Mouse (Mus musculus): ENCODE measurements at regions not wholly inside any gene's neighbourhood (a gene's known extent, or its start where the extent isn't known, plus 50 kb on each side); places are given as distances from the start of the nearest gene placed in this dataset.

DNA sequence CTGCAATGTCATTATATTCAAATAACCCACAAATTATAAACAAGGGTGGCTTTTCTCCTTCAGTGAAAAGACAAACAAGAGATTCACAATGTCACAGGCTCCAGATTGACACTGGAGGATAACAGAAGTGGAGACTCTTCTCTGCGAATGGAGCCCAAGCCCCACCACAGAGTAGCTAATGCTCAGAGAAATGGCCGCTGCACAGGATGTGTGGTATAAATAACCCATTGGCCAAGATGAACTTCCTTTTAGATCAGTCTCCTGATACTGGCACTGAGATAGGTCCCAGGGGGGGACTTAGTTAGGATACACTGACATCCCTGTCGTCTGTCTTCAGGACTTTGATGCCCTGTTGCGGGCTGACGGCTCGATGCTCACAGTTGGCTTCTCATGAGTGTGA, 225.3 kb upstream of the Runx1 start:
- WGBS = 69% methylated on average over 6 of the region's 6 CpGs
- Histone ChIP-seq H3K9me3 (no peaks in the 10 kb centered on the region), H3K9ac (no peak overlapping the region), H3K36me3 (no peaks in the 10 kb centered on the region), H3K4me1 (replicated peaks) (no peaks in the 10 kb centered on the region; the same call in 1 of the 2 replicates), H3K4me2 (no peak overlapping the region), H3K27me3 (no peaks in the 10 kb centered on the region), H3K27ac (replicated peaks) (no peak overlapping the region), H3K4me3 (no peak overlapping the region)
- ATAC-seq (ENCODE audit: low read depth) = no peak

DNA sequence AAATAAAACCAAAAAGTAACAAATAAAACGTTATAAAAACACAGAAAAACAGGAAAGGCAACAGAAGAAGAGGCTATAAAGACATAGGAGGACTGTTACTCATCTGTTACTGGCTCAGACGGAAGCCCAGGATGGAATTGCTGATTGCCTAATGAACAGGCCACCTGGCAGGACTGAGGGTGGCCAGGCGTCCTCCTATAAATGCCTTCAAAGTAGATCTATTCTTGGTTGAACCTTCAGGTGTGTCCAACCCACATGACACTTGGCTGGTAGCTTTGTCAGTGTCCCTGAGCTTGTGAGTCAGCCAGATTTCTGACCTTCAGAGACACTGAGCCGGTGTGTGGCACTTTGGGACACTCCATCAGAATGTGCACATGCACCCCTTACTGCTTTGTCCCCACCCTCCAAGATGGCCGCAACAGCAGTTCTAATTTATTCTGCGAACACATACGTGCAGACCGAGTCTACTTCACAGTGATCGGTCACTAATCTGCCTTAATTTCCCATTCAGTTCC, 222.5 kb upstream of the Runx1 start:
- H3K4me1 ChIP-seq (replicated peaks) = no peaks in the 10 kb centered on the region
- no peaks in the 10 kb centered on the region for H3K9me3 ChIP-seq
- H3K9ac ChIP-seq = no peak overlapping the region
- no peak for ATAC-seq (ENCODE audit: low read depth)
- no peak overlapping the region for H3K4me2 ChIP-seq
- no peaks in the 10 kb centered on the region for H3K27me3 ChIP-seq
- H3K36me3 ChIP-seq = no peaks in the 10 kb centered on the region
- WGBS = 81% methylated on average over 9 of the region's 9 CpGs
- H3K4me3 ChIP-seq = no peak overlapping the region
- H3K27ac ChIP-seq (replicated peaks) = no peak overlapping the region

DNA sequence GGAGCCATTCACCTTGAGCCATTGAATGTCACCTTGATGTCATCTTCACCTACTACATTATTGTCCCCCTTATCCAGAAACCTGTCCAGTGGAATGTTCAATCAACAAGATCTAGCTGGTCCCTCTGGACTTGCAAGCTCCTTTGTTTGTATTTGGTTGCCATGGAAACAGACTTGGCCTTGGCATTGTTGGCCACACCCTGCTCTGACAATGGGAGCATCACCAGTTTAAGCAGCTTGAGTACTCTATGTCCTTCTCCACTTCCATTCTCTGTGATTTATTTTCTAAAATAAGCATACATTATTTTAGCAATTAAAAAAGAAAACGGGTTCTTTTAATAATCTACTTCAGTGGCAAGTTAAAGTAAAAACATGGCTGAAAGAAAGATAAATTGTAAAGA, 221.6 kb upstream of the Runx1 start:
- Histone ChIP-seq H3K4me3 (no peak overlapping the region), H3K9ac (no peak overlapping the region), H3K4me1 (replicated peaks) (peaks cover 7% of the 10 kb centered on the region; the same call in 1 of the 2 replicates), H3K9me3 (no peaks in the 10 kb centered on the region), H3K36me3 (no peaks in the 10 kb centered on the region), H3K27ac (replicated peaks) (no peak overlapping the region), H3K4me2 (no peak overlapping the region), H3K27me3 (no peaks in the 10 kb centered on the region)
- ATAC-seq (ENCODE audit: low read depth) = no peak
- 88% methylated on average over 1 of the region's 1 CpGs for WGBS

DNA sequence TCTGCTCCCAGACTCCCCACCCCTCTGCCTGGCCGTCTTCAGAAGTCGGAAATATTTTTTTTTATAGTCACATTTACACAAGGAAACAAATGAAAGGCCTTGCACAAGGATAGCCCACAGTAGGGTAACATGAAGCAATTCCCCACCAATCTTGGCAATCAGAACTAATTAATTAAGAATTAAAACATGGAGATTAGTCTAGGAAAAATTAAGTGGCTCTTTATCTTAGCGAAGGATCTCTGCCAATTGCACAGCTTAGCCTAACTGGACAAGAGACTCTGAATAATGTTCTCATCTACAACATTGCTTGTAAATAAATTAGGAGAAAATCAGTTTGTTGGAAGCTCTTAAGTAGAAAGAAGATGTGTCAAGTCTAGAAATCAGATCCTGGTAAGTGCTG, 220.3 kb upstream of the Runx1 start:
- no peak for ATAC-seq (ENCODE audit: low read depth)
- Histone ChIP-seq H3K4me3 (no peak overlapping the region), H3K27ac (replicated peaks) (no peak overlapping the region), H3K9ac (no peak overlapping the region), H3K27me3 (no peaks in the 10 kb centered on the region), H3K36me3 (no peaks in the 10 kb centered on the region), H3K9me3 (no peaks in the 10 kb centered on the region), H3K4me1 (replicated peaks) (peaks cover 9% of the 10 kb centered on the region; the same call in 1 of the 2 replicates), H3K4me2 (no peak overlapping the region)
- 82% methylated on average over 3 of the region's 3 CpGs for WGBS

DNA sequence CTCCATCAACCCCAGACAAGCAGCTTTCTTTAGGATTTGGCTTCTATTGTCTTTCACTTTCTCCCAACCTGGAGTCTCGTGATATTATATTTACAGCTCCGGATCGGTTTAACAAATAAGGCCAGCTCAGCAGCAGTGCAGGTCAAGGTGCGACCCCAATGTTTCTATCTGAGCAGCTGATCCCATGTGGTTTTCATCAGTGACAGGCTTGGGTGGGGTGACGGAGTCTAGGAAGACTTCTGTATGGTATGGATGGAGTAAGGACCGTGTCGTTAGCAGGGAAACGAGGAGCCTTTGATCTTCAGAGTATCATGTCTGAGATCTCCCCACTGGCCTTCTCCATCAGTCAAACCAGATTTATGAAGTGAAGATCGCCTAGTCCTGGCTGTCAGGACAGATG, 217.4 kb upstream of the Runx1 start:
- WGBS = 66% methylated on average over 9 of the region's 9 CpGs
- no peaks in the 10 kb centered on the region for H3K36me3 ChIP-seq
- H3K27me3 ChIP-seq = no peaks in the 10 kb centered on the region
- no peak overlapping the region for H3K27ac ChIP-seq (replicated peaks)
- no peak overlapping the region for H3K4me3 ChIP-seq
- ATAC-seq (ENCODE audit: low read depth) = no peak
- no peak overlapping the region for H3K9ac ChIP-seq
- H3K4me1 ChIP-seq (replicated peaks) = peaks cover 9% of the 10 kb centered on the region; the same call in 1 of the 2 replicates
- H3K9me3 ChIP-seq = no peaks in the 10 kb centered on the region
- no peak overlapping the region for H3K4me2 ChIP-seq

DNA sequence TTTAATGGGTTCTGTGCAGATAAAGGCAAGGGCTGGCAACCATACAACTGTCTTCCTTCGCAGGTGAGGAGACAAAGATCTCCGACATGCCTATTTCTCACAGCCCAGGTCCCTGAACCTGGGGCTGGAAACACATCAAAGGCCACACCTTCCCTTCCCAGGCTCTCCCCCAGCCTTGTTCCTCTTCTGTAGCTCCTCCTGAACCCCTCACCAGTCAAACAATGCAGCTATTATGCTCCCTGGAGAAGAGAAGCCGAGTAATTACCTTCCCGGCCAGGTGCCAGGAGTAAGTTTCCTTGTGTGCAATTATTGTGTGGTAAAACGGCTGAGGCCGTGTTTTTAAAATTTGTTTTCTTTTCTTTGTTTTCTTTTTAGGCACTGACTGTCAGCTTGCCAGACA, 217.0 kb upstream of the Runx1 start:
- Histone ChIP-seq H3K4me2 (no peak overlapping the region), H3K9ac (no peak overlapping the region), H3K9me3 (no peaks in the 10 kb centered on the region), H3K27ac (replicated peaks) (no peak overlapping the region), H3K27me3 (no peaks in the 10 kb centered on the region), H3K4me1 (replicated peaks) (peaks cover 9% of the 10 kb centered on the region; the same call in 1 of the 2 replicates), H3K36me3 (no peaks in the 10 kb centered on the region), H3K4me3 (no peak overlapping the region)
- no peak for ATAC-seq (ENCODE audit: low read depth)
- WGBS = 46% methylated on average over 6 of the region's 6 CpGs

DNA sequence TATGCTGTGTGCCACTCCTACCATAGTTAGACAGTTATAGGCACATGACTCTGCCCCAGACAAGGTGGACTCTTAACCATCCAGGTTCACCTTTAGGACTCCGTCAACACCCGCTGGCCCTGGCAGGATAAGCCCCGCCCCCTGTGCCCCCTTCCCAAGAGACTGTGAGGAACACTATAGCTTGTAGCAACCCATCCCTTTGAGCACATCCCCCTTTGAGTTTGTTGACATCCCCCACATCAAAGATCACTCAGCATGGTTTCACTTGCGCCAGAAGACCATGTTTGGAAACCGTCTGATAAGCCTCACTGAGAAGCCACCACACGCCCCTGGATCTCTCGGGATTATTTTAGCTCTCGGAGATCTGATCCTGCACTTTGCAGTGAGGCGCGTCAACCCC, 216.5 kb upstream of the Runx1 start:
- no peak overlapping the region for H3K9ac ChIP-seq
- ATAC-seq (ENCODE audit: low read depth) = no peak
- no peak overlapping the region for H3K4me2 ChIP-seq
- no peaks in the 10 kb centered on the region for H3K36me3 ChIP-seq
- WGBS = 77% methylated on average over 10 of the region's 10 CpGs
- H3K4me1 ChIP-seq (replicated peaks) = peaks cover 9% of the 10 kb centered on the region; the same call in 1 of the 2 replicates
- no peaks in the 10 kb centered on the region for H3K9me3 ChIP-seq
- H3K4me3 ChIP-seq = no peak overlapping the region
- H3K27me3 ChIP-seq = no peaks in the 10 kb centered on the region
- no peak overlapping the region for H3K27ac ChIP-seq (replicated peaks)

DNA sequence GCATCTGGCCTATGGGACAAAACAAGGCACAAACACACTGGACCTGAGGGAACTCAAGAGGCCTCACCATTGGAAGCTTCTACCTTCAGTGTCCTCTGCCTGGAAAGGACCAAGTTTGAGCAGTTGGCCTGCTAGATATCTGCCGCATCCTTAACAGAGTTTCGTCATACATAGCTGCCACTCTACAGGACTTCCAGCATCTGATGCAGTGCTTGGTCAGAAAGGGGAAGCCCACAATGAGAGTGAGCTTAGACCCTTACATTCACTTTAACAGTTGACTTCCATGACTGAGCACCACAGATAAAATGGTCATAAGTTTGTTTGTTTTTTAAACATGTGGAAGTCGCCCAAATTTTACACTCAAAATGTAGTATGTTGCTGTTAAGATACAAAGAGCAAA, 215.9 kb upstream of the Runx1 start:
- H3K4me1 ChIP-seq (replicated peaks) = peaks cover 9% of the 10 kb centered on the region; the same call in 1 of the 2 replicates
- ATAC-seq (ENCODE audit: low read depth) = no peak
- no peak overlapping the region for H3K27ac ChIP-seq (replicated peaks)
- no peaks in the 10 kb centered on the region for H3K9me3 ChIP-seq
- WGBS = 90% methylated on average over 3 of the region's 3 CpGs
- H3K4me3 ChIP-seq = no peak overlapping the region
- no peak overlapping the region for H3K9ac ChIP-seq
- no peak overlapping the region for H3K4me2 ChIP-seq
- no peaks in the 10 kb centered on the region for H3K36me3 ChIP-seq
- H3K27me3 ChIP-seq = no peaks in the 10 kb centered on the region

DNA sequence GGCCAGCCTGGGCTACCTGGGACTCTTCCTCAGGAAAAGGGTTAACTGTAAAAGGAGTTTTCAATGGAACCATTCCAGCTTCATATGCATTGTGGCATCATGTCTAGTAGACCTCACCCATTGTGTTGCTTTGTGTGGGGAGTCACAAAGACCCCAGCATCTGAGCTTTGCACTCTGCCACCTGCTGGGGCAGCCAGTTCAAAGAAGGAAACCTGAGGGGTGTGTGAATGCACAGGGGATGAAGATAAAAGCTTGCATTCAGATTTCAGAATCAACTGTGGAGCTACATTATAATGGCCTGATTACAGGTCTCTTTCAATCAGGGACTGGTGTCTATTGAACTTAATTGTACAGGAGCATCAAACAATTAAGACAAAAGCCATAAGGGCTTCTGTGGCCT, 215.4 kb upstream of the Runx1 start:
- no peak overlapping the region for H3K27ac ChIP-seq (replicated peaks)
- H3K4me3 ChIP-seq = no peak overlapping the region
- H3K27me3 ChIP-seq = no peaks in the 10 kb centered on the region
- no peak overlapping the region for H3K9ac ChIP-seq
- H3K9me3 ChIP-seq = no peaks in the 10 kb centered on the region
- no peak overlapping the region for H3K4me2 ChIP-seq
- no peaks in the 10 kb centered on the region for H3K36me3 ChIP-seq
- peaks cover 9% of the 10 kb centered on the region; the same call in 1 of the 2 replicates for H3K4me1 ChIP-seq (replicated peaks)
- ATAC-seq (ENCODE audit: low read depth) = no peak

DNA sequence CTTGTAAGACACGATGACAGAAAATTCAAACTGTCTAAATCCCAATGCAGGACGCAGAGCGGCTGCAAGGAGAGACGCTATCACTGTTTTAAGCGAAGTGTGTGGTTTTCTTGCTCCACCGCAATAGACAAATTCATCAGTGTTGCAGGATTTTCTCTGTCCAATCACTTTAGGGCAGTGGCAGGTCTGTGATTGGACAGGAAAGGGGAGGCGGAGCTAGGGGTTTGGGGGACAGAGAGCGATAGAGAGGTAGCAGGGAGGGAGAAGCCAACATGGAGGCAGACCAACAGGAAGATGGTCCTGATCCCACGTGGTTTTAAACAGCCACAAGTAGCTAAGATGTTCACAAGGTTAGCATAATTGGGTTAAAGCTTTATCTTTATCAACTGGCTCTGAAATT, 209.7 kb upstream of the Runx1 start:
- Histone ChIP-seq H3K36me3 (no peaks in the 10 kb centered on the region), H3K9me3 (no peaks in the 10 kb centered on the region), H3K9ac (no peak overlapping the region), H3K27me3 (no peaks in the 10 kb centered on the region), H3K4me3 (no peak overlapping the region), H3K27ac (replicated peaks) (no peak overlapping the region), H3K4me2 (no peak overlapping the region), H3K4me1 (replicated peaks) (no peaks in the 10 kb centered on the region)
- 90% methylated on average over 9 of the region's 9 CpGs for WGBS
- ATAC-seq (ENCODE audit: low read depth) = no peak

DNA sequence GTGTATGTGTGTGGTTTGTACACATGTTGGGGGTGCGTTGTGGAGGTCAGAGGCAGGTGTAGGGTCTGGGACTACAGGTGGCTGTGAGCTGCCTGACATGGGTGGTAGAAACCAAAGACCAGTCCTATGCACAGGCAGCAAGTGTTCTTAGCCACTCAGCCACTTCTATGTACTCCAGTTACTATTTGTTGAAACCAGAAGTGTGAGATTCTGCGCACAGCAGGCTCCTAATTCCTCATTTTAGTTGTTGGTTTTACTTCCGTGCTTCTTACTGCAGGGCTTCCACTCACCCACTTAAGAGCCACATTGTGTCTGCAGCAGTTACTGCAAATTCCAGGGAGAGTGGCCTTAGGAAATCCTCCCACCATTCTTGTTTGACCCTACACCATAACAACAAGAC, 208.0 kb upstream of the Runx1 start:
- no peaks in the 10 kb centered on the region for H3K9me3 ChIP-seq
- no peak overlapping the region for H3K4me2 ChIP-seq
- no peak overlapping the region for H3K4me3 ChIP-seq
- H3K36me3 ChIP-seq = no peaks in the 10 kb centered on the region
- no peak overlapping the region for H3K9ac ChIP-seq
- no peak overlapping the region for H3K27ac ChIP-seq (replicated peaks)
- no peaks in the 10 kb centered on the region for H3K27me3 ChIP-seq
- no peak for ATAC-seq (ENCODE audit: low read depth)
- 79% methylated on average over 3 of the region's 3 CpGs for WGBS
- H3K4me1 ChIP-seq (replicated peaks) = no peaks in the 10 kb centered on the region

DNA sequence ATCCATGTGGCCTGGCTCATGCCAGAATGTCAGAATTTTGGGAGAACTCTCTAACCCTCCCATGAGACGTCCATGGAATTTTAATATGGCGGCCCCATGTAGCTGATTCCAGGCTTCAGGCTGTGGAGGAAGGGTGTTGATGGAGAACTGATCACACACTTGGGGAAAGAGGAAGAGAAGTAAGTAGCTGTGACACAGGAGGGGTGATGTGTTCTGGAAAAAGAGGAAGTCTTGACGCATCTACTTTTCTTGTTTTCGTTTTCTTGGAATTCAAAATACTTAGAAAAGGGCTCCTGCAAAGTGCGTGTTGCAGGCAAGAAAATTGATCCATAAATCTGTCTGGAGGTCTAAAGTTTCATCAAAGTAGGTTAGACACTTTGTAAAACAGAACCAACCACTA, 205.7 kb upstream of the Runx1 start:
- ATAC-seq (ENCODE audit: low read depth) = no peak

DNA sequence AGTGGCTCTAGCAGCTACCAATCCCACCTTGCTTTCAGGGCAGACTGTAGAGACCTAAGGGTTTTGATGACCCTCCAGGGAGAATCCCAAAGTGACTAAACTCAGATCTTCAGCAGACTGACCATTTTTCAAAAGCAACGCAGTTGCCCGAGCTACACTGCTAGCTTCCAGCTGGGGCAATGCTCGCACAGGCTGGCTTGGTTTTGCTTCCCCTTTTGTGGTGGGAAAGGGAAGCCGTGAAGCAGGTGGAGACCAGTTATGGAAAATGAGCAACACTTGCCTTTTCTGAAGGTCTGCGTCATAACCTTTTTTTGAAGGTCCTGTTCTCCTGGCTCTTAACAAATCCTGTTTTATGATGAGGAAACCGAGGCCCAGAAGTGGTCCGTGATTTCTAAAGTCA, 202.7 kb upstream of the Runx1 start:
- Histone ChIP-seq H3K9me3 (no peaks in the 10 kb centered on the region), H3K4me2 (no peak overlapping the region), H3K27me3 (no peaks in the 10 kb centered on the region), H3K9ac (no peak overlapping the region), H3K4me1 (replicated peaks) (no peaks in the 10 kb centered on the region), H3K27ac (replicated peaks) (no peak overlapping the region), H3K4me3 (no peak overlapping the region), H3K36me3 (no peaks in the 10 kb centered on the region)
- no peak for ATAC-seq (ENCODE audit: low read depth)
- 85% methylated on average over 7 of the region's 7 CpGs for WGBS

More for the DNA sequence above, 205.7 kb upstream of the Runx1 start:
- no peaks in the 10 kb centered on the region for H3K9me3 ChIP-seq
- H3K4me1 ChIP-seq (replicated peaks) = no peaks in the 10 kb centered on the region
- H3K27ac ChIP-seq (replicated peaks) = no peak overlapping the region
- H3K4me3 ChIP-seq = no peak overlapping the region
- H3K27me3 ChIP-seq = no peaks in the 10 kb centered on the region
- no peaks in the 10 kb centered on the region for H3K36me3 ChIP-seq
- no peak overlapping the region for H3K9ac ChIP-seq
- 89% methylated on average over 5 of the region's 5 CpGs for WGBS
- no peak overlapping the region for H3K4me2 ChIP-seq

Data from neural tube, embryonic 13.5 days (tissue).